Mouse (Mus musculus): ENCODE measurements around the gene Cby3. TPM values are rescaled to one million over a fixed set of nuclear protein-coding genes. Genes with fewer than 3 reads are reported as not detected.

Gene Cby3
- polyA plus RNA-seq, 2 experiments from 2014 or later, result not detected

- no peak for ATAC-seq
Measured at GRCm38 (mm10) chr11:50389616-50390015, 35.4 kb downstream of the Cby3 start.

GRCm38 (mm10) chr11:50391272-50391960, 37.2 kb downstream of the Cby3 start:
- ATAC-seq, result no peak

GRCm38 (mm10) chr11:50393306-50393705, 39.0 kb downstream of the Cby3 start:
- no peak for ATAC-seq

- ATAC-seq, result no peak
Measured at GRCm38 (mm10) chr11:50394731-50395130, 40.5 kb downstream of the Cby3 start.

GRCm38 (mm10) chr11:50396766-50397307, 42.6 kb downstream of the Cby3 start:
- no peak for ATAC-seq

- ATAC-seq, result no peak
Measured at GRCm38 (mm10) chr11:50397316-50397715, 43.1 kb downstream of the Cby3 start.

GRCm38 (mm10) chr11:50398803-50399202, 44.5 kb downstream of the Cby3 start:
- no peak for ATAC-seq

- ATAC-seq, result no peak
Measured at GRCm38 (mm10) chr11:50402481-50402880, 48.2 kb downstream of the Cby3 start.

- no peak for ATAC-seq
Measured at GRCm38 (mm10) chr11:50403367-50404014, 49.2 kb downstream of the Cby3 start.

GRCm38 (mm10) chr11:50407235-50407634, 53.0 kb downstream of the Cby3 start:
- ATAC-seq, result no peak

Other genes starting within 250 kb of the Cby3 start
- 10 to 100 TPM; 23.4 to 30.0 TPM for gene Tbc1d9b, start 223.1 kb upstream of the Cby3 start, polyA plus RNA-seq (2017; shearing (Covaris generic))
- gene Mrnip, start 180.0 kb upstream of the Cby3 start, polyA plus RNA-seq (2017; shearing (Covaris generic)), result 10 to 100 TPM in 1 of 2 experiments, 1 to 10 TPM in 1; 7.9 to 11.7 TPM
- gene Sqstm1, start 143.6 kb upstream of the Cby3 start, polyA plus RNA-seq (2017; shearing (Covaris generic)), result 10 to 100 TPM; 74.8 to 88.4 TPM
- 1 to 10 TPM; 1.1 to 1.7 TPM for gene Mgat4b, start 143.6 kb upstream of the Cby3 start, polyA plus RNA-seq (2017; shearing (Covaris generic))
- not detected for gene Ltc4s, start 115.8 kb upstream of the Cby3 start, polyA plus RNA-seq (2017; shearing (Covaris generic))
- gene Maml1, start 62.2 kb upstream of the Cby3 start, polyA plus RNA-seq (2017; shearing (Covaris generic)), result 1 to 10 TPM; 3.9 to 6.4 TPM
- gene Canx, start 28.8 kb upstream of the Cby3 start, polyA plus RNA-seq (2017; shearing (Covaris generic)), result 100 to 1,000 TPM; 182 to 206 TPM
- gene Hnrnph1, start 22.5 kb downstream of the Cby3 start, polyA plus RNA-seq (2017; shearing (Covaris generic)), result 100 to 1,000 TPM; 195 to 207 TPM
- 10 to 100 TPM; 11.9 to 15.4 TPM for gene Rufy1, start 76.7 kb downstream of the Cby3 start, polyA plus RNA-seq (2017; shearing (Covaris generic))
- gene Adamts2, start 247.6 kb downstream of the Cby3 start, polyA plus RNA-seq (2017; shearing (Covaris generic)), result not detected